Mouse (Mus musculus): Measurements from ENCODE around the gene Ric3.
"Not testable (repeated sequence)": the region's sequence is repeated elsewhere in the genome, so short reads cannot be mapped to it uniquely, and the experiment has no call there.

Ric3 gene

GRCm38 (mm10) chr7:109083113-109083812 lies at the start of gene Ric3:
Gene Ric3, minus strand, starts transcription at chr7:109083331.
- peak; percentile 38 for DNase-seq

DNA sequence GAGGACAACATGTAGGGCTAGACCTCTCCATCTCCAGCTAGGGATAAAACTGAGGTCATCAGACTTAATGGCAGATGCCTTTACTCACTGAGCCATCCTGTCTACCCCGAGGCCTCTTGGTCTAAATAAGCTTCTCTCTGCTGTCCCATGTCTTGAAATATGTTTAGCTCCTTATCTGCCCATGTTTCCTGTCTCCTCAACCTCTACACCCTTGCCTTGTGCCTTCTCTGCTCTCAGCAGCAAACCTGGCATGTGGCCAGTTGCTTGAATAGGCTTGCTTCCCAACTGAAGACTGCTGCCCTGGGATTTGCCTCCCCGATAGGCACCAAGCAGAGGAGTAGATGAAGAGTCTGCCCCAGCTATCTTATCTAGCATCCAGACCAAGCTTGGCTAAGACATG lies 48.4 kb upstream of the Ric3 start:
- no peak for DNase-seq

- DNase-seq = no peak
These were observed 47.0 kb upstream of the Ric3 start for GRCm38 (mm10) chr7:109129946-109130686.

DNA sequence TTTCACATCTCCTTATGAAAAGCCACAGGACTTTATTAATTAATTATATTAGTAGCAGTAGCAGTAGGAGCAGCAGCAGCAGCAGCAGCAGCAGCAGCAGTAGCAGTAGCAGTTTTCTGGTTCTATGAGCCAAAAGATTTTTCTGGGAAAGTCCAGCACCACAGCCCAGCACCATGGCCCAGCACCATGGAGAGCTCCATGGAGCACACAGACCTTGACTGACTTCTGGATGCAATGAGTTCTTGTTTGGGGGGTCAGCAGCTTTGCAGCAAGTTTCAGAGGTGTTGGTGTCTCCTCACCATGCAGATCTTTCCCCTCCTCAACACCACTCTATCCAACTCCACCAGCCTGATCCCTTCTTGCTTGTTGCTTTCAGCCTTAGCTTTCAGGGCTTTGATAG lies 46.3 kb upstream of the Ric3 start:
- no peak for DNase-seq

DNA sequence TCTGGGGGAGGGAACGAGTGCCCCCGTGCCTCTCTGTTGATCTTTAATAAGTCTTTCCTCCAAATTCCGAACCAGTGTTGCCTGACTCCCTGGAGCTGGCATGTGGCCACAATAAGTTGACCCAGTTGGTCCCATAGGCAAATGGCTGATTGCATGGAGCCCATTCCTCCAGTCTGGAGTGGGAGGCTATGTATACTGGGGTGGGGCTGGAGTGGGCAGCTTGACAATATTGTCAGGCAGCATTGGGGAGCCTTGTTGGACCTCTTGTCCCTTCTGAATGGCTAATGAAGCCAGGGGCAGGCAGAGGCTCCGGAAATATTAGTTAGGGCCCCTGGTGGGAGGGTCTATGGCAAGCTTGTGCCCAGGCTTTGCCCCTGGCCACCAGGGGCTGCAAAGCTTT lies 32.8 kb upstream of the Ric3 start:
- DNase-seq = no peak

GRCm38 (mm10) chr7:109115488-109115887 lies 32.4 kb upstream of the Ric3 start:
- DNase-seq = not testable (repeated sequence)

- no peak for DNase-seq
These were observed 31.8 kb upstream of the Ric3 start for GRCm38 (mm10) chr7:109114950-109115349.

- no peak for DNase-seq
These were observed 27.9 kb upstream of the Ric3 start for GRCm38 (mm10) chr7:109111000-109111399.

- DNase-seq = no peak
These were observed 21.8 kb upstream of the Ric3 start for GRCm38 (mm10) chr7:109104894-109105293.

DNA sequence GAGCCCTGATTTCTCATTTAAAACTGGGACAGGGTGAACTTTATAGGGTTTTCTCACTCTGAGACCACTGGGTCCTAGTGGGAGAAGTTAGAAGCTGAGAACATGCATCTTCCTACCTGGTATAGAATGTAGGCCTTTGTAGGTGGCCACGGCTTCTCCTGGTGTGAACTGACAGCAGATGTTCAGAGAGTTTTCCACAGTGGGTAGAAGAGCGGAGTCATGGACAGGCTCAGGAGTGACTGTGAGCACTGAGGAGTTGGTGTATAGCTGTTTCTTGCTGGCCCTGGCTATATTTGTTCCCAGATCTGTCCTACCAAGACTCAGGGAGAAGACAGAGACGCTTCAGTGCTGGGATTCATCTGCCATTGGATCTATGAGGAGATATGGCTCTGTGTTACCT lies 18.0 kb upstream of the Ric3 start:
- DNase-seq = no peak

GRCm38 (mm10) chr7:109098145-109099018 lies 15.3 kb upstream of the Ric3 start:
- no peak for DNase-seq

- DNase-seq = no peak
These were observed 14.1 kb upstream of the Ric3 start for GRCm38 (mm10) chr7:109097203-109097602.

GRCm38 (mm10) chr7:109096618-109097017 lies 13.5 kb upstream of the Ric3 start:
- no peak for DNase-seq

GRCm38 (mm10) chr7:109094294-109094693 lies 11.2 kb upstream of the Ric3 start:
- no peak for DNase-seq

- DNase-seq = not testable (repeated sequence)
These were observed 8.2 kb upstream of the Ric3 start for GRCm38 (mm10) chr7:109091316-109091715.

- no peak for DNase-seq
These were observed 3.8 kb upstream of the Ric3 start for GRCm38 (mm10) chr7:109086946-109087345.

- no peak for DNase-seq
These were observed 668 bp upstream of the Ric3 start for GRCm38 (mm10) chr7:109083813-109084184.

- no peak for DNase-seq
These were observed 640 bp downstream of the Ric3 start for GRCm38 (mm10) chr7:109082269-109083112.

GRCm38 (mm10) chr7:109072326-109072725 lies 10.8 kb downstream of the Ric3 start:
- no peak for DNase-seq

DNA sequence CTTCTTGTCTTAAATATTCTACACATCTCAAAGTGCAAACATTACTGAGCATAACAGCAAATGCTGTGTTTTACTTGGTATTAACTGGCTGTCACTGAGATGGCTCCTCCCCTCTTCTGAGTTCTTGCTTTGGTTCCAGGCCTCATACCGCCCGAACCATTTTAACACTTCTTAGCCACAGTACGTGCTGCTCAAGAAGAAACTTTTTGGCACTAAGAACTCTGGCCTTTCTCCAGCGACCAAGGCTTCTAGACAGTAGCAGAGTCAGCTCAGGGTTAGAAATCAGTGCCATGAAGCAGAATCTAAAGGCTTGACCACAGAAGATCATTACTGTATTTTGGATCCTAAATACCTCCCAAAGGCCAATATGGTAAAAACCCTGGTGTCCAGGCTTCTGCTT lies 13.5 kb downstream of the Ric3 start:
- DNase-seq = no peak

DNA sequence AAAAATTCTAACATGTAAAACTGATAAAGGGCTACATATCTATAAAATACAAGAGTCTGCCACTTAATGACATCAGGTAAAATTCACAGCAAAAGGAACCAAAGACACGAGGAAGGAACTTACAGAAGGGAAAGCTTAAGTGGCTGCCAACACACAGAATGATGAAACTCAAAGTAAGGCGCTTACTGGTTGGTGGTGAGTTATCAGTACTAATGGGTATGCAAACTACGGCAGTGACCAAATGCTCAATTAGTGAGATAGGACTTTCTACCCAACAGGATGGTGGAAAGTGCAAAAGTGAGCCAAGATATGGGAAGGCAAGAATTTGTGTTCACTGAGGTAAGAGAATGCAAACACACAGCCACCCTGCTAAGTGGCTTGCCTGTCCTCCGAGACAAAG lies 23.6 kb downstream of the Ric3 start:
- DNase-seq = no peak

- no peak for DNase-seq
These were observed 32.3 kb downstream of the Ric3 start for GRCm38 (mm10) chr7:109050831-109051230.

DNA sequence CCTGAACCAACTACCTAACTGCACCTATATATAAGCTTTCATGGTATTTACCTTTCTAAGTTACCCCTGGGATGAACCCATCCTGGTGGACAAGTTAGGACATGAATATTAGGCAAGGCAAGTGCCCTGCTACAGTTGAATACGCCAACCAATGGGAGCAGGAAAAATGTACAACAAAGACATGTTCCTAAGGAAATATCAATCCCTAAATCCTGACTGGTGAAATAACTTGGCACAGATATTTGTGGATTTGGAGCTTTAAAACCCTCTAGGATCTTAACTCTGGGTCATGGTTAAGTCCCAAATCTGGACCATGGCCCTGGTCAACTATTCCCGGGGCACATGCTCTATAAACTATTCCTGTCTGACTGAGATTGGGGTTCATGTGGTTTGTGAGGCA lies 37.3 kb downstream of the Ric3 start:
- DNase-seq = no peak
